Mouse (Mus musculus) midbrain, postnatal 0 days (tissue): ENCODE results near the gene Rin2. TPM values are rescaled to one million over a fixed set of nuclear protein-coding genes. Genes with fewer than 3 reads are reported as not detected.

Experiments used
- ATAC-seq: fragments of 200-750 bp; cut with Nextera tagmentation; 2 replicates; pipeline ENCODE4 v1.8.0; 2017; ENCODE audit warnings: moderate number of reproducible peaks, mild to moderate bottlenecking, moderate TSS enrichment, moderate library complexity; ENCODE audit not compliant: low FRiP score
- DNase-seq: peaks from one replicate; pipeline ENCODE4 v3.0.0-alpha.2; 2015; ENCODE audit warnings: low spot score
- H3K27ac ChIP-seq: fragments of 300-500 bp; sonication (generic); 2 replicates; pipeline ENCODE4 v1.5.1; 2014; ENCODE audit warnings: low read depth, mild to moderate bottlenecking, low read length, mixed read lengths
- H3K27me3 ChIP-seq: fragments of 300-500 bp; sonication (generic); 2 replicates; pipeline ENCODE4 v1.6.1; 2014; ENCODE audit warnings: low read length, control low read depth, mixed read lengths; ENCODE audit not compliant: insufficient read depth
- H3K36me3 ChIP-seq: fragments of 300-500 bp; sonication (generic); 2 replicates; pipeline ENCODE4 v1.6.1; 2014; ENCODE audit warnings: low read length, control low read depth, mixed read lengths; ENCODE audit not compliant: insufficient read depth
- H3K4me1 ChIP-seq: fragments of 300-500 bp; sonication (generic); 2 replicates; pipeline ENCODE4 v1.6.1; 2014; ENCODE audit warnings: mild to moderate bottlenecking, control low read depth, antibody characterized with exemption, low read length, mixed read lengths; ENCODE audit not compliant: insufficient read depth
- H3K4me2 ChIP-seq: fragments of 300-500 bp; sonication (generic); 2 replicates; pipeline ENCODE4 v1.6.1; 2014; ENCODE audit warnings: low read depth, mild to moderate bottlenecking, low read length, mixed read lengths; ENCODE audit not compliant: poor library complexity, severe bottlenecking
- H3K4me3 ChIP-seq: fragments of 300-500 bp; sonication (generic); 2 replicates; pipeline ENCODE4 v1.5.1; 2014; ENCODE audit warnings: low read depth, mild to moderate bottlenecking, low read length, moderate library complexity
- H3K9ac ChIP-seq: fragments of 300-500 bp; sonication (generic); replicated peaks from 2 replicates; pipeline ENCODE4 v1.6.1; 2014; ENCODE audit warnings: mild to moderate bottlenecking, low read length, moderate library complexity, mixed read lengths; ENCODE audit not compliant: poor library complexity, severe bottlenecking
- H3K9me3 ChIP-seq: fragments of 300-500 bp; sonication (generic); 2 replicates; pipeline ENCODE4 v1.6.1; 2016; ENCODE audit warnings: low read length, control low read depth
- CTCF ChIP-seq: IDR thresholded peaks from 2 replicates; pipeline ENCODE4 v1.5.1; 2016; ENCODE audit warnings: antibody characterized with exemption, mild to moderate bottlenecking
- WGBS: fragments of 180-500 bp; shearing (Covaris S2); extraction: QIAGEN DNeasy Blood & Tissue Kit; methylation state at CpG from one replicate; pipeline ENCODE4 v1.1.7; 2014; 5-methylcytosine and 5-hydroxymethylcytosine counted together
- polyA plus RNA-seq: library from polyadenylated mRNA; unstranded; fragments of >200 nt; fragmentation: Nextera tagmentation; extraction: Ambion mirVana; gene quantifications from 2 replicates; pipeline ENCODE4 v1.2.1, GENCODE M21; 2015
- total RNA-seq: library from RNA; depleted of rRNA; stranded (reverse); fragments of >200 nt; gene quantifications from 2 replicates; pipeline ENCODE4 v1.2.3, GENCODE M21; 2014

The Rin2 gene
- total and polyA plus RNA-seq, 2 experiments from 2014 or later = 10.5 to 18.0 TPM

GRCm38 (mm10) chr2:145880887-145881747 is 206.1 kb downstream of the Rin2 start:
- DNase-seq (no peak), ATAC-seq (no peak)
- Histone ChIP-seq H3K27me3 (no peaks in the 10 kb centered on the region), H3K27ac (no peak overlapping the region), H3K4me1 (no peaks in the 10 kb centered on the region), H3K4me2 (no peak overlapping the region), H3K9me3 (no peaks in the 10 kb centered on the region), H3K4me3 (no peak overlapping the region), H3K9ac (no peak overlapping the region), H3K36me3 (peaks cover 21% of the 10 kb centered on the region)
- TF ChIP-seq CTCF = no peak
- WGBS = 63% methylated on average over 11 of the region's 11 CpGs

- no peak overlapping the region for H3K4me2 ChIP-seq
- no peak overlapping the region for H3K27ac ChIP-seq
- no peaks in the 10 kb centered on the region for H3K27me3 ChIP-seq
- peaks cover 18% of the 10 kb centered on the region for H3K36me3 ChIP-seq
- TF ChIP-seq CTCF = no peak
- ATAC-seq = no peak
- WGBS = 79% methylated on average over 5 of the region's 5 CpGs
- DNase-seq = no peak
- H3K9me3 ChIP-seq = no peaks in the 10 kb centered on the region
- H3K9ac ChIP-seq = no peak overlapping the region
- H3K4me3 ChIP-seq = no peak overlapping the region
- H3K4me1 ChIP-seq = no peaks in the 10 kb centered on the region
These were observed 206.9 kb downstream of the Rin2 start for GRCm38 (mm10) chr2:145881932-145882331.

- DNase-seq (no peak), ATAC-seq (no peak)
- TF ChIP-seq CTCF = peak; percentile 83
- Histone ChIP-seq H3K9me3 (no peaks in the 10 kb centered on the region), H3K27ac (no peak overlapping the region), H3K36me3 (peaks cover 18% of the 10 kb centered on the region), H3K4me3 (no peak overlapping the region), H3K9ac (no peak overlapping the region), H3K4me1 (no peaks in the 10 kb centered on the region), H3K4me2 (no peak overlapping the region), H3K27me3 (no peaks in the 10 kb centered on the region)
- WGBS = 21% methylated on average over 2 of the region's 2 CpGs
These were observed 207.4 kb downstream of the Rin2 start for GRCm38 (mm10) chr2:145882398-145882797.

- Histone ChIP-seq H3K4me2 (no peak overlapping the region), H3K4me3 (no peak overlapping the region), H3K9me3 (no peaks in the 10 kb centered on the region), H3K4me1 (no peaks in the 10 kb centered on the region), H3K27ac (peak overlapping the region; percentile 2; the same call in 1 of the 2 replicates), H3K9ac (no peak overlapping the region), H3K36me3 (peaks cover 14% of the 10 kb centered on the region), H3K27me3 (no peaks in the 10 kb centered on the region)
- no peak for TF ChIP-seq CTCF
- DNase-seq = no peak
- no peak for ATAC-seq
- WGBS = 39% methylated on average over 17 of the region's 17 CpGs
These were observed 209.3 kb downstream of the Rin2 start for GRCm38 (mm10) chr2:145884036-145884912.

- Histone ChIP-seq H3K36me3 (peaks cover 14% of the 10 kb centered on the region), H3K27ac (no peak overlapping the region)
- WGBS = 72% methylated on average over 14 of the region's 14 CpGs
These were observed 210.1 kb downstream of the Rin2 start for GRCm38 (mm10) chr2:145884913-145885785.

More at GRCm38 (mm10) chr2:145884913-145885785, 210.1 kb downstream of the Rin2 start:
- ATAC-seq = no peak
- Histone ChIP-seq H3K9me3 (no peaks in the 10 kb centered on the region), H3K9ac (no peak overlapping the region), H3K4me1 (no peaks in the 10 kb centered on the region), H3K4me3 (no peak overlapping the region), H3K4me2 (no peak overlapping the region), H3K27me3 (no peaks in the 10 kb centered on the region)
- TF ChIP-seq CTCF = no peak
- no peak for DNase-seq
